Mouse (Mus musculus): ENCODE results near the gene Gm17267. TPM values are rescaled to one million over a fixed set of nuclear protein-coding genes. Genes with fewer than 3 reads are reported as not detected.

Gm17267 gene
- not detected in 2 replicates for polyA plus RNA-seq (2012; rRNA removed; ENCODE audit: low replicate concordance)

GRCm38 (mm10) chrX:126017257-126017656 is at the start of gene Gm17267:
Gene Gm17267, plus strand, starts transcription at chrX:126017557.

All from duodenum, adult 2 months (tissue).